Mouse (Mus musculus): ENCODE measurements at regions not wholly inside any gene's neighbourhood (a gene's known extent, or its start where the extent isn't known, plus 50 kb on each side); places are given as distances from the start of the nearest gene placed in this dataset.

GRCm38 (mm10) chr12:38982423-38982822 is 203.2 kb downstream of the Etv1 start:
- Histone ChIP-seq H3K27ac (ENCODE audit: control insufficient read depth, insufficient read depth, low read depth, low read length) (no peak overlapping the region), H3K27me3 (ENCODE audit: control insufficient read depth, insufficient read depth, low read length) (no peaks in the 10 kb centered on the region), H3K36me3 (ENCODE audit: control insufficient read depth, insufficient read depth, low read length) (no peaks in the 10 kb centered on the region), H3K4me3 (ENCODE audit: control insufficient read depth, low read depth, low read length) (no peak overlapping the region), H3K4me1 (ENCODE audit: control insufficient read depth, insufficient read depth, low read length) (no peaks in the 10 kb centered on the region)
- no peak for TF ChIP-seq CTCF (IDR thresholded peaks at IDR 0.05; ENCODE audit: control insufficient read depth, insufficient read depth, insufficient replicate concordance, low read depth, low read length)
- TF ChIP-seq POLR2A (IDR thresholded peaks at IDR 0.05; ENCODE audit: control insufficient read depth, low read depth, low read length), result no peak

DNA sequence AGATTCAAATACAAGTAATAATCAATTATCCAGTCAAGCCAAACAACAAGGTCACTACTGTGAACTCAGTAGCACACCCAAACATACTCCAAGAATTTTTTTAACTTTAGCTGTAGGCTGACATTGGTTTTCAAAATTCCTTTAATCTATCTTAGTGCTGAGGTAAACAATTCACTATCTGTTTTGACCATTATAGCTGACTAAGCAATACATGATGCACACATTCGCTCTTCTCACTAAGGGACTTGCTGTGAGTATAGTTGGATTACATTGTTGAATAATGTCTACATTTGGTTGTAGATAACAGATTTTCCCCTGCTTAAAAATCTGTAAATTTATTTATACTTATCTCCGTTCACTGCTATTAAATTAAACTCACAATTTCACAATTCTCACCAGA is 206.7 kb downstream of the Etv1 start:
- no peak overlapping the region for H3K4me3 ChIP-seq (ENCODE audit: control insufficient read depth, low read depth, low read length)
- H3K27me3 ChIP-seq (ENCODE audit: control insufficient read depth, insufficient read depth, low read length), result no peaks in the 10 kb centered on the region
- H3K4me1 ChIP-seq (ENCODE audit: control insufficient read depth, insufficient read depth, low read length), result no peaks in the 10 kb centered on the region
- no peak for TF ChIP-seq CTCF (IDR thresholded peaks at IDR 0.05; ENCODE audit: control insufficient read depth, insufficient read depth, insufficient replicate concordance, low read depth, low read length)
- no peak for TF ChIP-seq POLR2A (IDR thresholded peaks at IDR 0.05; ENCODE audit: control insufficient read depth, low read depth, low read length)
- H3K36me3 ChIP-seq (ENCODE audit: control insufficient read depth, insufficient read depth, low read length), result no peaks in the 10 kb centered on the region
- no peak overlapping the region for H3K27ac ChIP-seq (ENCODE audit: control insufficient read depth, insufficient read depth, low read depth, low read length)

GRCm38 (mm10) chr12:38986346-38986745 is 207.2 kb downstream of the Etv1 start:
- no peak overlapping the region for H3K4me3 ChIP-seq (ENCODE audit: control insufficient read depth, low read depth, low read length)
- H3K27ac ChIP-seq (ENCODE audit: control insufficient read depth, insufficient read depth, low read depth, low read length), result no peak overlapping the region
- H3K4me1 ChIP-seq (ENCODE audit: control insufficient read depth, insufficient read depth, low read length), result no peaks in the 10 kb centered on the region
- no peaks in the 10 kb centered on the region for H3K27me3 ChIP-seq (ENCODE audit: control insufficient read depth, insufficient read depth, low read length)
- TF ChIP-seq POLR2A (IDR thresholded peaks at IDR 0.05; ENCODE audit: control insufficient read depth, low read depth, low read length) (no peak), CTCF (IDR thresholded peaks at IDR 0.05; ENCODE audit: control insufficient read depth, insufficient read depth, insufficient replicate concordance, low read depth, low read length) (no peak)
- no peaks in the 10 kb centered on the region for H3K36me3 ChIP-seq (ENCODE audit: control insufficient read depth, insufficient read depth, low read length)

DNA sequence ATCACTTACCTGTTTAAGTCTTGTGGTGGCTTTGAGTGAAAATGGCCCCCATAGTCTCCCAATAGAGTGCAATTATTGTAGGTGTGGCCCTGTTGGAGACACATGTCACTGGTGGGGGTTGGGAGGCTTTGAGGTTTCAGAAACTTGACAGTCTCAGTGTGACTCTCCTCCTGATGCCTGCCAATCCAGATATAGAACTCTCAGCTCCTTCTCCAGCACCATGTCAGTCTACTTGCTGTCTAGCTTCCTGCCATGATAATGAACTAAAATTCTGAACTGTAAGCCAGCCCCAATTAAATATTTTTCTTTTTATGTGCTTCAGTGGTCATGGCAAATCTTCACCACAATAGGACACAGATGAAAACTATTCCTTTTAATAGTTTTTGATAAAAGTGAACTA is 208.1 kb downstream of the Etv1 start:
- Histone ChIP-seq H3K36me3 (ENCODE audit: control insufficient read depth, insufficient read depth, low read length) (no peaks in the 10 kb centered on the region), H3K27me3 (ENCODE audit: control insufficient read depth, insufficient read depth, low read length) (no peaks in the 10 kb centered on the region), H3K4me1 (ENCODE audit: control insufficient read depth, insufficient read depth, low read length) (no peaks in the 10 kb centered on the region), H3K4me3 (ENCODE audit: control insufficient read depth, low read depth, low read length) (no peak overlapping the region), H3K27ac (ENCODE audit: control insufficient read depth, insufficient read depth, low read depth, low read length) (no peak overlapping the region)
- TF ChIP-seq CTCF (IDR thresholded peaks at IDR 0.05; ENCODE audit: control insufficient read depth, insufficient read depth, insufficient replicate concordance, low read depth, low read length) (no peak), POLR2A (IDR thresholded peaks at IDR 0.05; ENCODE audit: control insufficient read depth, low read depth, low read length) (no peak)

DNA sequence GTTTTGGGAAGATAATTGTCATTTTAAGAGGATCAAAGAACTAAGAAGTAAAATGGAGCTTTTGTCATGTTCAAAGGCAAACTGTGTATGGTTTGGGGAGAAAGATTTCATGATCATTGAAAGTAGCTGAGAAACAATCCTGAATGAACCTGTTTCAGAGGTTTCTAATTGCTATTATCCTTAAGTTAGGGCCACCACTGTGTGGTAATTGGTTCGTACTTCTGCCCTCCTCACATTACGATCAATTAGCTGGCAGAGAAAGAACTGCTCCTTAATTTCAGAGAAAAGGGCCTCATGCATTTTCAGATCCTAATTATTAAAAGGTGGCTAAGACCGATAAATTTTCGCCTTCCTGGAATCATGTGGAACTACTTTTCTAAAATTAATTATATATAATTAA is 208.6 kb downstream of the Etv1 start:
- TF ChIP-seq CTCF (IDR thresholded peaks at IDR 0.05; ENCODE audit: control insufficient read depth, insufficient read depth, insufficient replicate concordance, low read depth, low read length), result no peak
- TF ChIP-seq POLR2A (IDR thresholded peaks at IDR 0.05; ENCODE audit: control insufficient read depth, low read depth, low read length), result no peak
- Histone ChIP-seq H3K27ac (ENCODE audit: control insufficient read depth, insufficient read depth, low read depth, low read length) (no peak overlapping the region), H3K4me1 (ENCODE audit: control insufficient read depth, insufficient read depth, low read length) (no peaks in the 10 kb centered on the region), H3K36me3 (ENCODE audit: control insufficient read depth, insufficient read depth, low read length) (no peaks in the 10 kb centered on the region), H3K27me3 (ENCODE audit: control insufficient read depth, insufficient read depth, low read length) (no peaks in the 10 kb centered on the region), H3K4me3 (ENCODE audit: control insufficient read depth, low read depth, low read length) (no peak overlapping the region)

GRCm38 (mm10) chr12:39027179-39027578 is 248.0 kb downstream of the Etv1 start:
- H3K27ac ChIP-seq (ENCODE audit: control insufficient read depth, insufficient read depth, low read depth, low read length), result no peak overlapping the region
- no peaks in the 10 kb centered on the region for H3K4me1 ChIP-seq (ENCODE audit: control insufficient read depth, insufficient read depth, low read length)
- TF ChIP-seq POLR2A (IDR thresholded peaks at IDR 0.05; ENCODE audit: control insufficient read depth, low read depth, low read length) (no peak), CTCF (IDR thresholded peaks at IDR 0.05; ENCODE audit: control insufficient read depth, insufficient read depth, insufficient replicate concordance, low read depth, low read length) (no peak)
- H3K36me3 ChIP-seq (ENCODE audit: control insufficient read depth, insufficient read depth, low read length), result no peaks in the 10 kb centered on the region
- no peak overlapping the region for H3K4me3 ChIP-seq (ENCODE audit: control insufficient read depth, low read depth, low read length)
- H3K27me3 ChIP-seq (ENCODE audit: control insufficient read depth, insufficient read depth, low read length), result no peaks in the 10 kb centered on the region

DNA sequence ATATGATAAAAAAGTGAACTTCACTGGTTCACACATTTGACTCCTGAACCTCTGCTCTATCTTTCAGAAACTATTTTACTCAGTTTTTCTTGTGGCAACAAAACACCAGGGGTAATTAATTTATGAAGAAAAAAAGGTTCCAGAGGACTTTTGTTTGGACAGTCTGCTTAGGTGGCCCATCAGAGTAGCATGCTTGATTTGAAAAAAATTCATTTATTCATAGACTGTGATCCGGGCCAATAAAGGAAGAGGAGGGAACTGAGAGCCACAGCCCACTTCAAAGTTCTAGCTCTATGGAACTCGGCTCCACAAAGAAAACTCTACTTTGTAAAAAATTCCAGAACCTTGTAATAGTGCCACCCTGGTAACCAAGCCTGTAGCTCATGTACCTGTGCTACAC is 248.8 kb downstream of the Etv1 start:
- no peaks in the 10 kb centered on the region for H3K36me3 ChIP-seq (ENCODE audit: control insufficient read depth, insufficient read depth, low read length)
- TF ChIP-seq CTCF (IDR thresholded peaks at IDR 0.05; ENCODE audit: control insufficient read depth, insufficient read depth, insufficient replicate concordance, low read depth, low read length) (no peak), POLR2A (IDR thresholded peaks at IDR 0.05; ENCODE audit: control insufficient read depth, low read depth, low read length) (no peak)
- H3K27me3 ChIP-seq (ENCODE audit: control insufficient read depth, insufficient read depth, low read length), result no peaks in the 10 kb centered on the region
- no peak overlapping the region for H3K27ac ChIP-seq (ENCODE audit: control insufficient read depth, insufficient read depth, low read depth, low read length)
- no peak overlapping the region for H3K4me3 ChIP-seq (ENCODE audit: control insufficient read depth, low read depth, low read length)
- H3K4me1 ChIP-seq (ENCODE audit: control insufficient read depth, insufficient read depth, low read length), result no peaks in the 10 kb centered on the region

DNA sequence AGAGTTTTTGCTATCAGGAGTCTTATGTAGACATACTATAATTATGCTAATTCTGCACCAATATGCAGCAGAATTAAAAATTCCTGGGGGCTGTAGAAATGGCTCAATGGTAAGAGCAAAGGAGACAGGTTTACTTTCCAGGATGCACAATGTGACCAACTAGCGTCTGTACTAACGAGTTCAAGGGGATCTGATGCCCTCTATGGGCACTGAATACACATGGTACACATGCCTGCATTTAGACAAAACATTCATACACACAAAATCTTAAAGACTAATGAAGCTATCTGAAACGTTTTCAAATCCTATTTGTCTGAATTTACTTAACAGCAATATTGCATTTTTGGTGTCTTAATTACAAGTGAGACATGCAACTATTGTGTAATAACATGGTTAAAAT is 254.8 kb downstream of the Etv1 start:
- no peaks in the 10 kb centered on the region for H3K27me3 ChIP-seq (ENCODE audit: control insufficient read depth, insufficient read depth, low read length)
- no peaks in the 10 kb centered on the region for H3K36me3 ChIP-seq (ENCODE audit: control insufficient read depth, insufficient read depth, low read length)
- H3K27ac ChIP-seq (ENCODE audit: control insufficient read depth, insufficient read depth, low read depth, low read length), result no peak overlapping the region
- no peaks in the 10 kb centered on the region for H3K4me1 ChIP-seq (ENCODE audit: control insufficient read depth, insufficient read depth, low read length)
- TF ChIP-seq POLR2A (IDR thresholded peaks at IDR 0.05; ENCODE audit: control insufficient read depth, low read depth, low read length) (no peak), CTCF (IDR thresholded peaks at IDR 0.05; ENCODE audit: control insufficient read depth, insufficient read depth, insufficient replicate concordance, low read depth, low read length) (no peak)
- H3K4me3 ChIP-seq (ENCODE audit: control insufficient read depth, low read depth, low read length), result no peak overlapping the region
